Mouse (Mus musculus): ENCODE results near the gene Zfp385c. TPM values are rescaled to one million over a fixed set of nuclear protein-coding genes. Genes with fewer than 3 reads are reported as not detected.

Zfp385c gene
- polyA plus RNA-seq, 1 experiment = 0.17 TPM

GRCm38 (mm10) chr11:100581756-100582155, 110.5 kb downstream of the Zfp385c start:
- Histone ChIP-seq H3K4me3 (ENCODE audit: insufficient read depth, low read length) (no peak overlapping the region), H3K4me1 (ENCODE audit: control insufficient read depth, insufficient read depth, low read length) (peaks cover 3% of the 10 kb centered on the region; the same call in 1 of the 2 replicates), H3K27ac (ENCODE audit: insufficient read depth, low read length) (no peak overlapping the region)
- TF ChIP-seq CTCF (IDR thresholded peaks at IDR 0.05; ENCODE audit: extremely low read depth, insufficient read depth, low read length) (no peak), POLR2A (IDR thresholded peaks at IDR 0.05; ENCODE audit: extremely low read depth, insufficient read depth, low read length) (no peak)

GRCm38 (mm10) chr11:100580275-100580674, 112.0 kb downstream of the Zfp385c start:
- no peak overlapping the region for H3K27ac ChIP-seq (ENCODE audit: insufficient read depth, low read length)

GRCm38 (mm10) chr11:100579116-100579799, 113.0 kb downstream of the Zfp385c start:
- Histone ChIP-seq H3K4me3 (ENCODE audit: insufficient read depth, low read length) (peak overlapping the region; percentile 3; the same call in 1 of the 2 replicates), H3K27ac (ENCODE audit: insufficient read depth, low read length) (no peak overlapping the region), H3K4me1 (ENCODE audit: control insufficient read depth, insufficient read depth, low read length) (peaks cover 3% of the 10 kb centered on the region; the same call in 1 of the 2 replicates)
- TF ChIP-seq CTCF (IDR thresholded peaks at IDR 0.05; ENCODE audit: extremely low read depth, insufficient read depth, low read length) (no peak), POLR2A (IDR thresholded peaks at IDR 0.05; ENCODE audit: extremely low read depth, insufficient read depth, low read length) (no peak)

More at GRCm38 (mm10) chr11:100580275-100580674, 112.0 kb downstream of the Zfp385c start:
- peaks cover 3% of the 10 kb centered on the region; the same call in 1 of the 2 replicates for H3K4me1 ChIP-seq (ENCODE audit: control insufficient read depth, insufficient read depth, low read length)
- TF ChIP-seq POLR2A (IDR thresholded peaks at IDR 0.05; ENCODE audit: extremely low read depth, insufficient read depth, low read length) (no peak), CTCF (IDR thresholded peaks at IDR 0.05; ENCODE audit: extremely low read depth, insufficient read depth, low read length) (no peak)
- no peak overlapping the region for H3K4me3 ChIP-seq (ENCODE audit: insufficient read depth, low read length)

GRCm38 (mm10) chr11:100577852-100578599, 114.2 kb downstream of the Zfp385c start:
- Histone ChIP-seq H3K27ac (ENCODE audit: insufficient read depth, low read length) (peak overlapping the region; percentile 35; the same call in 1 of the 2 replicates), H3K4me3 (ENCODE audit: insufficient read depth, low read length) (peak overlapping the region; percentile 44; the same call in 1 of the 2 replicates), H3K4me1 (ENCODE audit: control insufficient read depth, insufficient read depth, low read length) (peaks cover 3% of the 10 kb centered on the region; the same call in 1 of the 2 replicates)
- TF ChIP-seq CTCF (IDR thresholded peaks at IDR 0.05; ENCODE audit: extremely low read depth, insufficient read depth, low read length) (no peak), POLR2A (IDR thresholded peaks at IDR 0.05; ENCODE audit: extremely low read depth, insufficient read depth, low read length) (0 out of 2 replicates have a peak, but pooled peaks have one; percentile 18)

Other genes starting within 250 kb of the Zfp385c start
- 13.8 TPM in 2 replicates for gene Klhl11, start 219.7 kb downstream of the Zfp385c start, polyA plus RNA-seq (2012; rRNA removed)
- 87.1 and 94.6 TPM in 2 replicates for gene Acly, start 164.5 kb downstream of the Zfp385c start, polyA plus RNA-seq (2012; rRNA removed)
- 1.8 and 2.0 TPM in 2 replicates for gene Ttc25, start 146.8 kb downstream of the Zfp385c start, polyA plus RNA-seq (2012; rRNA removed)
- gene Cnp, start 117.6 kb downstream of the Zfp385c start, polyA plus RNA-seq (2012; rRNA removed) = 396 and 492 TPM in 2 replicates
- 19.6 and 20.9 TPM in 2 replicates for gene Nkiras2, start 73.2 kb downstream of the Zfp385c start, polyA plus RNA-seq (2012; rRNA removed)
- gene Dnajc7, start 72.3 kb downstream of the Zfp385c start, polyA plus RNA-seq (2012; rRNA removed) = 165 and 175 TPM in 2 replicates
- gene Dhx58, start 11.8 kb upstream of the Zfp385c start, polyA plus RNA-seq (2012; rRNA removed) = 3.3 and 3.7 TPM in 2 replicates
- gene Kat2a, start 20.0 kb upstream of the Zfp385c start, polyA plus RNA-seq (2012; rRNA removed) = 64.4 and 65.2 TPM in 2 replicates
- gene Hspb9, start 21.4 kb upstream of the Zfp385c start, polyA plus RNA-seq (2012; rRNA removed) = 0.19 TPM in 1 of 2 replicates, not detected in the other
- gene Rab5c, start 45.8 kb upstream of the Zfp385c start, polyA plus RNA-seq (2012; rRNA removed) = 196 and 207 TPM in 2 replicates
- 23.4 and 25.4 TPM in 2 replicates for gene Kcnh4, start 67.5 kb upstream of the Zfp385c start, polyA plus RNA-seq (2012; rRNA removed)
- 0.29 and 0.78 TPM in 2 replicates for gene Hcrt, start 70.5 kb upstream of the Zfp385c start, polyA plus RNA-seq (2012; rRNA removed)
- 7.5 and 8.6 TPM in 2 replicates for gene Ghdc, start 78.5 kb upstream of the Zfp385c start, polyA plus RNA-seq (2012; rRNA removed)
- 17.3 and 19.7 TPM in 2 replicates for gene Stat5b, start 158.3 kb upstream of the Zfp385c start, polyA plus RNA-seq (2012; rRNA removed)
- 1.5 and 2.0 TPM in 2 replicates for gene Stat5a, start 166.9 kb upstream of the Zfp385c start, polyA plus RNA-seq (2012; rRNA removed)
- gene Stat3, start 247.1 kb upstream of the Zfp385c start, polyA plus RNA-seq (2012; rRNA removed) = 33.0 and 38.9 TPM in 2 replicates

All from cortical plate, adult 2 months (tissue).